ENCODE assay signal across 26 mouse cellular contexts in the genomic region with DNA sequence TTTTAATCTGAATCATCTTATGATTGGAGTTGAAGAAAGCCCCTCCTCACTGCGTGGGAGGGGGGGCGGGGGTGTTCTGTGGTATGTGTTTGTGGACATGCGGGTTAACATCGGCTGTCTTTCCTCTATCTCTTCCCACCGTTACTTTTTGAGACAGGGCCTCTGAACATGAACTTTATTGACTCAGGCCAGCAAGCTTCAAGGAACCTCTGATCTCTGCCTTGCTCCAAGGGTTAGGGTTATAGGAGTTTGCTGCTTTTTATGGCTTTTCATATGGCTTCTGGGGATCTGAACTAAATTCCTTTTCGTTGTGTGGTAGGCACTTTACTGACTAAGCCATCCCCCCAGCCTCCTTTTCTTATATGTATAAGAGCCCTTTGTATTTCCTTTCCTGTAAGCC. TPM values are rescaled to one million over a fixed set of nuclear protein-coding genes. Genes with fewer than 3 reads are reported as not detected.
"Had no signal": no experiment of that assay in that cellular context is flagged by ENCODE, and none has a peak within 500 bp of the region (broad histone marks: within the 10 kb centered on the region; RNA-seq: fewer than 3 reads in every experiment).

No protein-coding gene starts in this region.

- H3K27ac ChIP-seq: midbrain, embryonic 10.5 days; midbrain, embryonic 12.5 days; neural tube, embryonic 13.5 days; neural tube, embryonic 15.5 days had no signal

- ATAC-seq: midbrain, embryonic 16.5 days had no signal

- H3K9ac ChIP-seq: lung, embryonic 14.5 days; midbrain, embryonic 12.5 days; neural tube, embryonic 13.5 days; neural tube, embryonic 15.5 days had no signal

- H3K4me2 ChIP-seq: lung, embryonic 14.5 days; midbrain, embryonic 12.5 days; neural tube, embryonic 13.5 days; neural tube, embryonic 15.5 days had no signal

- H3K4me3 ChIP-seq: midbrain, embryonic 10.5 days; midbrain, embryonic 12.5 days; myocyte; neural tube, embryonic 13.5 days; neural tube, embryonic 15.5 days had no signal

- H3K4me1 ChIP-seq: midbrain, embryonic 10.5 days; midbrain, embryonic 12.5 days; neural tube, embryonic 13.5 days had no signal

- H3K9me3 ChIP-seq: midbrain, embryonic 10.5 days; midbrain, embryonic 12.5 days; neural tube, embryonic 13.5 days; neural tube, embryonic 15.5 days had no signal

- H3K27me3 ChIP-seq: midbrain, embryonic 12.5 days; neural tube, embryonic 13.5 days; neural tube, embryonic 15.5 days had no signal

- DNase-seq: lung, adult 18-20 months; lung, embryonic 14.5 days; lung, postnatal 10 days; lung, postnatal 4 days; midbrain, embryonic 14.5 days; retina, postnatal 1 day; right cerebral cortex, adult 18-20 months; right cerebral cortex, postnatal 25 days; right cerebral cortex, postnatal 4 days; spleen, adult 18-20 months; thymus, adult 18-20 months; thymus, postnatal 25 days had no signal

RNA-seq across cellular contexts. Expression of a gene that starts 43.2 kb away (rescaled TPM):
- total RNA-seq: megakaryocyte, adult 5-6 weeks; megakaryocyte-erythroid progenitor cell, adult 5-6 weeks had no signal
- polyA plus RNA-seq: midbrain, embryonic 12.5 days; midbrain, embryonic 14.5 days; midbrain, embryonic 16.5 days; neural tube, embryonic 11.5 days; neural tube, embryonic 13.5 days; neural tube, embryonic 15.5 days had no signal

RNA-seq across cellular contexts. Expression of a gene that starts 56.5 kb away (rescaled TPM):
- total RNA-seq: megakaryocyte, adult 5-6 weeks; megakaryocyte-erythroid progenitor cell, adult 5-6 weeks had no signal
- polyA plus RNA-seq: lung, embryonic 14.5 days; lung, embryonic 16.5 days; small intestine, adult 2 months; stomach, embryonic 14.5 days; stomach, embryonic 16.5 days; thymus, postnatal 0 days had no signal

RNA-seq across cellular contexts. Expression of a gene that starts 57.4 kb away (rescaled TPM):
- total RNA-seq: megakaryocyte, adult 5-6 weeks had no signal
